Mouse (Mus musculus): ENCODE results near the gene Dusp15. TPM values are rescaled to one million over a fixed set of nuclear protein-coding genes. Genes with fewer than 3 reads are reported as not detected.

Gene Dusp15
- polyA plus RNA-seq, 1 experiment = not detected

DNA sequence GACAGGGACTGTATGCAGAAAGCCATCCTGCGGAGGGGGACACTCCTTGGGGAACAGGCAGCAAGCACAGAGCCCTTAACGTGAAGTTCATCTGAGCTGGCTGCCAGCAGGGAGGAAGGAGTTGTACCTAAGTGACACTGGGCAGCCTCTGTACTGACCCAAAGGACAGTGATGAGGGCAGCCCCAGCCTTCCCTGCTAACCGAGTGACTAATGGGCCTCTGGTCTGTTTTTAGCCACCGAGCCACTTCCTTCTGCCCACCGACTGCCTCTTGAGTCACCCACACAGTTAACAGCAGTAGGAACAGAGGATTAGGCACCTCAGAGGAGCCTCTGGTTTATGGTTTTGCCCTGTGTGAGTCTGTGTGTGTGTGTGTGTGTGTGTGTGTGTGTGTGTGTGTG, 24.1 kb downstream of the Dusp15 start:
- no peak for TF ChIP-seq CTCF (IDR thresholded peaks at IDR 0.05; ENCODE audit: control insufficient read depth, insufficient read depth, low read length)
- TF ChIP-seq POLR2A (IDR thresholded peaks at IDR 0.05; ENCODE audit: borderline replicate concordance, control insufficient read depth, low read depth, low read length) = no peak
- no peak overlapping the region for H3K27ac ChIP-seq (ENCODE audit: control insufficient read depth, insufficient read depth, low read depth, low read length, poor library complexity)

GRCm38 (mm10) chr2:152926896-152927295, 24.6 kb downstream of the Dusp15 start:
- TF ChIP-seq POLR2A (IDR thresholded peaks at IDR 0.05; ENCODE audit: borderline replicate concordance, control insufficient read depth, low read depth, low read length) = no peak
- no peak for TF ChIP-seq CTCF (IDR thresholded peaks at IDR 0.05; ENCODE audit: control insufficient read depth, insufficient read depth, low read length)
- Histone ChIP-seq H3K4me3 (replicated peaks; ENCODE audit: control insufficient read depth, low read depth, low read length) (no peak overlapping the region), H3K27ac (ENCODE audit: control insufficient read depth, insufficient read depth, low read depth, low read length, poor library complexity) (no peak overlapping the region), H3K4me1 (ENCODE audit: control insufficient read depth, insufficient read depth, low read length) (peaks cover 6% of the 10 kb centered on the region)
- 42% methylated on average over 9 of the region's 9 CpGs for WGBS

More for the DNA sequence above, 24.1 kb downstream of the Dusp15 start:
- Histone ChIP-seq H3K4me1 (ENCODE audit: control insufficient read depth, insufficient read depth, low read length) (peaks cover 6% of the 10 kb centered on the region), H3K4me3 (replicated peaks; ENCODE audit: control insufficient read depth, low read depth, low read length) (no peak overlapping the region)
- 15% methylated on average over 5 of the region's 5 CpGs for WGBS

- 44% methylated on average over 11 of the region's 11 CpGs for WGBS
- Histone ChIP-seq H3K4me1 (ENCODE audit: control insufficient read depth, insufficient read depth, low read length) (peaks cover 6% of the 10 kb centered on the region), H3K27ac (ENCODE audit: control insufficient read depth, insufficient read depth, low read depth, low read length, poor library complexity) (peak overlapping the region; percentile 47)
Measured at GRCm38 (mm10) chr2:152925189-152925872, 26.2 kb downstream of the Dusp15 start.

DNA sequence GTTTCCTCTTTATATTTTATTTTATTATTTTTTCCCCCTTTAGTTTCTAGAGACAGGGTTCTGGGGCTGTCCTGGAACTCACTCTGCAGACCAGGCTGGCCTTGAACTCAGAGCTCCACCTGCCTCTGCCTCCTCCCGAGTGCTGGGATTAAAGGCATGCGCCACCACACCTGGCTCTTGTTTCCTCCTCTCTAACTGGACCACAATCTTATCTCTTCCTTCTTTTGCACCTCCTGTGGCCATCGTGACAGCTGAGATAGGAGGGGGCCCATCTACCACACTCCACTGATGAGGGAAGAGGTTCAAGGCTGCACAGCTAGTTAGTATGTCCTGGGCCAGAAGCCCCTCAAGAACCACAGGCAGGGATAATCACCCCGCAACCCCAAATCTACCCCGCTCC, 27.0 kb downstream of the Dusp15 start:
- peaks cover 6% of the 10 kb centered on the region for H3K4me1 ChIP-seq (ENCODE audit: control insufficient read depth, insufficient read depth, low read length)
- TF ChIP-seq POLR2A (IDR thresholded peaks at IDR 0.05; ENCODE audit: borderline replicate concordance, control insufficient read depth, low read depth, low read length) (no peak), CTCF (IDR thresholded peaks at IDR 0.05; ENCODE audit: control insufficient read depth, insufficient read depth, low read length) (no peak)
- 43% methylated on average over 5 of the region's 5 CpGs for WGBS

More at GRCm38 (mm10) chr2:152925189-152925872, 26.2 kb downstream of the Dusp15 start:
- no peak overlapping the region for H3K4me3 ChIP-seq (replicated peaks; ENCODE audit: control insufficient read depth, low read depth, low read length)
- no peak for TF ChIP-seq POLR2A (IDR thresholded peaks at IDR 0.05; ENCODE audit: borderline replicate concordance, control insufficient read depth, low read depth, low read length)
- TF ChIP-seq CTCF (IDR thresholded peaks at IDR 0.05; ENCODE audit: control insufficient read depth, insufficient read depth, low read length) = no peak

GRCm38 (mm10) chr2:152924128-152924527, 27.4 kb downstream of the Dusp15 start:
- no peak overlapping the region for H3K27ac ChIP-seq (ENCODE audit: control insufficient read depth, insufficient read depth, low read depth, low read length, poor library complexity)
- H3K4me1 ChIP-seq (ENCODE audit: control insufficient read depth, insufficient read depth, low read length) = peaks cover 6% of the 10 kb centered on the region
- no peak overlapping the region for H3K4me3 ChIP-seq (replicated peaks; ENCODE audit: control insufficient read depth, low read depth, low read length)
- 61% methylated on average over 8 of the region's 8 CpGs for WGBS
- TF ChIP-seq CTCF (IDR thresholded peaks at IDR 0.05; ENCODE audit: control insufficient read depth, insufficient read depth, low read length) (no peak), POLR2A (IDR thresholded peaks at IDR 0.05; ENCODE audit: borderline replicate concordance, control insufficient read depth, low read depth, low read length) (no peak)

More for the DNA sequence above, 27.0 kb downstream of the Dusp15 start:
- Histone ChIP-seq H3K27ac (ENCODE audit: control insufficient read depth, insufficient read depth, low read depth, low read length, poor library complexity) (no peak overlapping the region), H3K4me3 (replicated peaks; ENCODE audit: control insufficient read depth, low read depth, low read length) (no peak overlapping the region)

- TF ChIP-seq POLR2A (IDR thresholded peaks at IDR 0.05; ENCODE audit: borderline replicate concordance, control insufficient read depth, low read depth, low read length) = no peak
- no peak for TF ChIP-seq CTCF (IDR thresholded peaks at IDR 0.05; ENCODE audit: control insufficient read depth, insufficient read depth, low read length)
- Histone ChIP-seq H3K27ac (ENCODE audit: control insufficient read depth, insufficient read depth, low read depth, low read length, poor library complexity) (no peak overlapping the region), H3K4me3 (replicated peaks; ENCODE audit: control insufficient read depth, low read depth, low read length) (no peak overlapping the region), H3K4me1 (ENCODE audit: control insufficient read depth, insufficient read depth, low read length) (peaks cover 6% of the 10 kb centered on the region)
- WGBS = 81% methylated on average over 3 of the region's 3 CpGs
Measured at GRCm38 (mm10) chr2:152923621-152924020, 27.9 kb downstream of the Dusp15 start.

DNA sequence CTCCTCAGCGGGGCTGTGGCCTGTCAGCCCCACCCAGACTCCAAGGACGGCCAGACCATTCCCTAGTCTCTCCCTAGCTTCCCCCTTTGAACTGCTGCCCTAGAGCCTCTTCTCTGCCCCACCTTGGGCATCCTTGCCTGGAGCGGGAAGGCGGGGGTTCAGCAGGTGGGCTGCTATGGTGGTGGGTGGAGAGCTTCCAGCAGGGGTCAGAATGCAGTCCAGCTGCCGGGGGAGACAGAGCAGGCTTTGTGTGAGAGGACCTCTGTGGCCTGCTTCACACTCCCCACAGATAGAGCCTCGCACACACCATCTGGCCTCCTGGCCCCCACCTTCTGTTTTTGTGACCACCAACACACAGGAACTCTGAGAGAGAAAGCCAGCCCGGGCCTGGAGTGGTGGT, 29.1 kb downstream of the Dusp15 start:
- H3K4me3 ChIP-seq (replicated peaks; ENCODE audit: control insufficient read depth, low read depth, low read length) = no peak overlapping the region
- no peak overlapping the region for H3K27ac ChIP-seq (ENCODE audit: control insufficient read depth, insufficient read depth, low read depth, low read length, poor library complexity)
- TF ChIP-seq POLR2A (IDR thresholded peaks at IDR 0.05; ENCODE audit: borderline replicate concordance, control insufficient read depth, low read depth, low read length) = no peak
- TF ChIP-seq CTCF (IDR thresholded peaks at IDR 0.05; ENCODE audit: control insufficient read depth, insufficient read depth, low read length) = no peak
- WGBS = 68% methylated on average over 7 of the region's 7 CpGs
- H3K4me1 ChIP-seq (ENCODE audit: control insufficient read depth, insufficient read depth, low read length) = peaks cover 6% of the 10 kb centered on the region

DNA sequence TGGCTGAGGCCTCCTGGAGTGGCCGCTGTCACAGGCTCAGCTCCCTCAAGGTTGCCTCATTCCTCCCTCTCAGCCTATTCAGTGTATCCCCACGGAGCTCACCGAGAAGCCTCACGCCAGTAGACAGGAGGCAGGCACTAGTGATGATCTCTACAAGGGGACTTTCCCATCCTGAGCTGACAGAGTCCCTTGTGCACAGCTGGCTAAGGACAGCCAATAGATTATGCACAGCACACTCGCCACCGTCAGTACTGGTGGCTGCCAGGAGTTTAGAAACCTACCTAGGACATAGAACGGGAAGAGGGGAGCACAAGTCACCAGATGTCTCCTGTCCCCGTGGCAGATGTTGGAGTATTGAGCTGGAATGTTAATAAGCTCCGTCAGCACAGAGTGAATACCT, 33.8 kb downstream of the Dusp15 start:
- 82% methylated on average over 9 of the region's 9 CpGs for WGBS
- Histone ChIP-seq H3K27ac (ENCODE audit: control insufficient read depth, insufficient read depth, low read depth, low read length, poor library complexity) (no peak overlapping the region), H3K4me3 (replicated peaks; ENCODE audit: control insufficient read depth, low read depth, low read length) (no peak overlapping the region), H3K4me1 (ENCODE audit: control insufficient read depth, insufficient read depth, low read length) (no peaks in the 10 kb centered on the region)
- TF ChIP-seq POLR2A (IDR thresholded peaks at IDR 0.05; ENCODE audit: borderline replicate concordance, control insufficient read depth, low read depth, low read length) (no peak), CTCF (IDR thresholded peaks at IDR 0.05; ENCODE audit: control insufficient read depth, insufficient read depth, low read length) (no peak)

Measured in bone marrow, adult 2 months (tissue).